ENCODE assay signal across 21 mouse cellular contexts in the genomic region with DNA sequence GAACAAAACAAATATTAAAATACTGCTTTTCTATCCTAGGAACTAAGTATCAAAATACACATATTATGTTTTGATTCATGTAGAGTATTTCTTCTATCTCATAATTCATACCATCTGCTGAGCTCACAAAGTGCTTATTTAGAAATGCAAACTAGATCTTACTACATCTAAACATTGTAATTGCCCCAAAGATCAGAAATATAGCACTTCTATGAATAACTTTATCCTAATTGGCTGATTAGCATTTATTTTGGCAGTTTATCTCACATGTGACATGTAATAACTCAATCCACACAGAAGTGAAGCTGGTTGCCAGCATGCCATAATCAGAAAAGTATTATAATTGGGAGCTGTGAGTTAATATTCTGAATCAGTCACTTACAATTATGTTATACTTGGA.
A peak's percentile ranks its signal among the peaks of the same experiment; 100 is the strongest.
DNase-seq lines count a peak whose midpoint lies in the region; ATAC-seq and TF ChIP-seq lines count a peak whose summit lies in the region.
"Had no signal": no experiment of that assay in that cellular context is flagged by ENCODE, and none has a peak within 500 bp of the region (broad histone marks: within the 10 kb centered on the region; RNA-seq: fewer than 3 reads in every experiment).

No protein-coding gene starts in this region.

- no peak for TF ChIP-seq POLR2A in brain, embryonic 14.5 days (IDR thresholded peaks at IDR 0.05; ENCODE audit: borderline replicate concordance, extremely low read depth, insufficient read depth, insufficient read length, poor library complexity, severe bottlenecking)

- DNase-seq in forebrain, embryonic 14.5 days (ENCODE audit: low spot score), result peak; percentile 68
- peak; percentile 56 for DNase-seq in brain, embryonic 14.5 days (ENCODE audit: low read depth)
- DNase-seq in brain, embryonic 18.5 days (ENCODE audit: low read depth, low spot score), result peak; percentile 20
- peak; percentile 14 for DNase-seq in forebrain, postnatal 0 days
- DNase-seq in kidney, postnatal 36 days, result no peak
- no peak for DNase-seq in embryo, embryonic 9.5 days (ENCODE audit: extremely low spot score)
- DNase-seq: adrenal gland, adult 8-10 months; adrenal gland, postnatal 14 days; adrenal gland, postnatal 36 days; cerebellum, adult 11-12 months; cerebellum, adult 2 months; cerebellum, adult 9-10 months; cerebellum, postnatal 10 days; cerebellum, postnatal 25 days; gastrocnemius, adult 2 months had no signal

- H3K27me3 ChIP-seq in forebrain, embryonic 14.5 days (replicated peaks; ENCODE audit: control insufficient read depth, insufficient read depth, low read length), result no peaks in the 10 kb centered on the region
- no peaks in the 10 kb centered on the region for H3K27me3 ChIP-seq in forebrain, embryonic 12.5 days
- no peaks in the 10 kb centered on the region for H3K27me3 ChIP-seq in forebrain, postnatal 0 days (ENCODE audit: insufficient read depth, low read length)
- H3K27me3 ChIP-seq: embryonic facial prominence, embryonic 13.5 days; embryonic facial prominence, embryonic 15.5 days; Patski had no signal

- no peaks in the 10 kb centered on the region for H3K4me1 ChIP-seq in forebrain, embryonic 14.5 days (ENCODE audit: control insufficient read depth, insufficient read depth, low read length)
- no peaks in the 10 kb centered on the region for H3K4me1 ChIP-seq in forebrain, embryonic 12.5 days
- H3K4me1 ChIP-seq in forebrain, postnatal 0 days (ENCODE audit: insufficient read depth), result no peaks in the 10 kb centered on the region
- H3K4me1 ChIP-seq: embryonic facial prominence, embryonic 13.5 days; embryonic facial prominence, embryonic 15.5 days had no signal

- no peak overlapping the region for H3K27ac ChIP-seq in forebrain, embryonic 14.5 days (ENCODE audit: low read depth, low read length)
- no peak overlapping the region for H3K27ac ChIP-seq in forebrain, embryonic 12.5 days
- no peak overlapping the region for H3K27ac ChIP-seq in forebrain, postnatal 0 days (ENCODE audit: low read depth, low read length)
- H3K27ac ChIP-seq: embryonic facial prominence, embryonic 13.5 days; embryonic facial prominence, embryonic 15.5 days; gastrocnemius, adult 2 months had no signal

- no peak overlapping the region for H3K9ac ChIP-seq in forebrain, embryonic 14.5 days (ENCODE audit: low read length)
- H3K9ac ChIP-seq in forebrain, embryonic 12.5 days, result no peak overlapping the region
- H3K9ac ChIP-seq in forebrain, postnatal 0 days, result no peak overlapping the region
- H3K9ac ChIP-seq: embryonic facial prominence, embryonic 13.5 days; embryonic facial prominence, embryonic 15.5 days had no signal

- no peaks in the 10 kb centered on the region for H3K36me3 ChIP-seq in forebrain, embryonic 14.5 days (ENCODE audit: control insufficient read depth, insufficient read depth, low read length)
- H3K36me3 ChIP-seq in forebrain, embryonic 12.5 days (replicated peaks), result no peaks in the 10 kb centered on the region
- no peaks in the 10 kb centered on the region for H3K36me3 ChIP-seq in forebrain, postnatal 0 days (ENCODE audit: insufficient read depth)
- H3K36me3 ChIP-seq: embryonic facial prominence, embryonic 13.5 days; embryonic facial prominence, embryonic 15.5 days had no signal

- peak; percentile 62; the same call in 1 of the 2 replicates for ATAC-seq in forebrain, embryonic 14.5 days
- ATAC-seq in forebrain, embryonic 12.5 days (ENCODE audit: low FRiP score), result no peak
- peak; percentile 55; the same call in 1 of the 2 replicates for ATAC-seq in forebrain, postnatal 0 days
- ATAC-seq: activated CD4-positive, CD25-positive, alpha-beta regulatory T cell, adult 4 months; Patski had no signal

- H3K9me3 ChIP-seq in forebrain, embryonic 14.5 days (replicated peaks; ENCODE audit: control insufficient read depth, low read length), result no peaks in the 10 kb centered on the region
- no peaks in the 10 kb centered on the region for H3K9me3 ChIP-seq in forebrain, embryonic 12.5 days
- H3K9me3 ChIP-seq in forebrain, postnatal 0 days (ENCODE audit: low read length), result no peaks in the 10 kb centered on the region
- H3K9me3 ChIP-seq: embryonic facial prominence, embryonic 13.5 days; embryonic facial prominence, embryonic 15.5 days had no signal

- H3K4me3 ChIP-seq in forebrain, embryonic 14.5 days (ENCODE audit: low read depth, low read length), result no peak overlapping the region
- H3K4me3 ChIP-seq in forebrain, embryonic 12.5 days (replicated peaks), result no peak overlapping the region
- no peak overlapping the region for H3K4me3 ChIP-seq in forebrain, postnatal 0 days (ENCODE audit: low read depth, low read length)
- H3K4me3 ChIP-seq: embryonic facial prominence, embryonic 13.5 days; embryonic facial prominence, embryonic 15.5 days; erythroblast, embryonic 14.5 days; gastrocnemius, adult 2 months had no signal

- no peak overlapping the region for H3K4me2 ChIP-seq in forebrain, embryonic 14.5 days (ENCODE audit: low read length)
- H3K4me2 ChIP-seq in forebrain, embryonic 12.5 days, result no peak overlapping the region
- no peak overlapping the region for H3K4me2 ChIP-seq in forebrain, postnatal 0 days (ENCODE audit: low read depth)
- H3K4me2 ChIP-seq: embryonic facial prominence, embryonic 13.5 days; embryonic facial prominence, embryonic 15.5 days had no signal

- no peak for TF ChIP-seq CTCF in brain, embryonic 14.5 days (IDR thresholded peaks at IDR 0.05; ENCODE audit: borderline replicate concordance, extremely low read depth, insufficient read depth, insufficient read length)
- TF ChIP-seq CTCF in forebrain, postnatal 0 days (IDR thresholded peaks at IDR 0.05; ENCODE audit: low read depth), result no peak

Comparison
In these comparisons a context has a peak if more than half of its experiments do, and no peak if none do; other contexts are left out.
1. DNase-seq: peak in forebrain, embryonic 14.5 days (single experiment), brain, embryonic 14.5 days (single experiment), brain, embryonic 18.5 days (single experiment) and forebrain, postnatal 0 days (single experiment); none in kidney, postnatal 36 days (0 of 2) and embryo, embryonic 9.5 days (single experiment).